Mouse (Mus musculus): ENCODE measurements around the gene Tpm3. TPM values are rescaled to one million over a fixed set of nuclear protein-coding genes. Genes with fewer than 3 reads are reported as not detected.

Gene Tpm3
- total and polyA plus RNA-seq, 3 experiments = 205 to 274 (median 273) TPM

DNA sequence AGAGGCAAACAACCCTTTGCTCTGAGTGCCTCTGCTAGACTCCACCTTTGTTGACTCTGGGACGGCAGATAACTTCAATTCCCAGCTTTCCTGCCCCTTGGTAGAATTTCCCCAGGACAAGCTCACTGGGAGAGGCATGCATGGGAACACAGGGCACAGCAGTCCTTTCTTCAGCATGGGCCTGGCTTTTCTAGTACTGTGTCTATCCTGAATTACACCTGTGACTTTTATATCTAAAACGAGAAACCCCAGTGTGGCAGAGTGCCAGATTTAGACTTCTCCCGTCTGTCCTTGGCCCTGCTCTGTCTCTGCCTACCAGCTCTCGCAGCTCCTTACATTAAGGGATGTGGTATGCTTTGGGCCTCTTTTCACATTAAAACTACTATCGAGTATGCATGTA, 10.6 kb downstream of the Tpm3 start (continued):
- TF ChIP-seq MYC (IDR thresholded peaks at IDR 0.05; ENCODE audit: low read depth, low read length) (0 out of 2 replicates have a peak, but pooled peaks have one; percentile 16), ZC3H11A (IDR thresholded peaks at IDR 0.05; ENCODE audit: low read depth, low read length) (no peak), GATA1 (IDR thresholded peaks at IDR 0.05; ENCODE audit: low read depth, low read length) (peak; percentile 38; the same call in 1 of the 2 replicates), CHD1 (IDR thresholded peaks at IDR 0.05; ENCODE audit: low read depth, low read length) (0 out of 2 replicates have a peak, but pooled peaks have one; percentile 43), TAL1 (IDR thresholded peaks at IDR 0.05; ENCODE audit: low read length) (peak; percentile 41)

GRCm38 (mm10) chr3:90083698-90084324, 11.4 kb downstream of the Tpm3 start:
- Histone ChIP-seq H3K4me1 (ENCODE audit: control insufficient read depth in 1 of 2, insufficient read depth in 2 of 2, low read length in 2 of 2) (peaks cover 22 to 47% of the 10 kb centered on the region in 2 experiments), H3K27me3 (ENCODE audit: control insufficient read depth in 1 of 2, insufficient read depth in 2 of 2, low read length in 2 of 2) (no peaks in the 10 kb centered on the region), H3K9ac (ENCODE audit: control insufficient read depth, low read depth, low read length, poor library complexity, severe bottlenecking) (peak overlapping the region; percentile 59), H3K36me3 (ENCODE audit: control insufficient read depth in 1 of 2, insufficient read depth in 2 of 2, low read length in 2 of 2) (peaks cover 7 to 51% of the 10 kb centered on the region in 2 experiments), H3K27ac (ENCODE audit: control insufficient read depth, low read depth, low read length) (peak overlapping the region; percentile 83), H3K4me3 (ENCODE audit: control insufficient read depth in 1 of 2, insufficient read depth in 1 of 2, low read depth in 2 of 2, low read length in 2 of 2) (peak overlapping the region; percentile 3 to 23; a peak in 3 of 4 replicates), H3K9me3 (replicated peaks; ENCODE audit: insufficient read depth, low read length) (no peaks in the 10 kb centered on the region), H3K79me2 (ENCODE audit: control insufficient read depth, insufficient read depth, low read length, poor library complexity) (peaks cover 67% of the 10 kb centered on the region)
- peak; percentile 94 for DNase-seq (ENCODE audit: low read depth, low spot score)
- no peak for TF ChIP-seq UBTF (IDR thresholded peaks at IDR 0.05; ENCODE audit: borderline replicate concordance, insufficient read depth, low read depth, low read length)
- no peak for TF ChIP-seq ZC3H11A (IDR thresholded peaks at IDR 0.05; ENCODE audit: low read depth, low read length)
- no peak for TF ChIP-seq POLR2AphosphoS5 (IDR thresholded peaks at IDR 0.05; ENCODE audit: borderline replicate concordance, low read depth, low read length)
- no peak for TF ChIP-seq USF2 (IDR thresholded peaks at IDR 0.05; ENCODE audit: borderline replicate concordance in 1 of 2, insufficient read depth in 1 of 2, low read depth in 1 of 2, low read length in 2 of 2)
- TF ChIP-seq MEF2A (IDR thresholded peaks at IDR 0.05; ENCODE audit: extremely low read depth, insufficient replicate concordance, low read depth, low read length, poor library complexity, severe bottlenecking) = no peak
- TF ChIP-seq CTCF (IDR thresholded peaks at IDR 0.05 in 2 of 3, conservative IDR thresholded peaks at IDR 0.05 in 1 of 3; ENCODE audit: control insufficient read depth in 1 of 3, insufficient read depth in 1 of 3, low read depth in 2 of 3, low read length in 3 of 3, poor library complexity in 1 of 3, severe bottlenecking in 1 of 3) = no peak
- peak; percentile 70 to 80 for TF ChIP-seq EP300 (IDR thresholded peaks at IDR 0.05; ENCODE audit: low read depth in 1 of 2, low read length in 2 of 2)
- peak; percentile 77 for TF ChIP-seq GATA1 (IDR thresholded peaks at IDR 0.05; ENCODE audit: low read depth, low read length)
- TF ChIP-seq TBP (IDR thresholded peaks at IDR 0.05; ENCODE audit: low read depth, low read length) = peak; percentile 84
- no peak for TF ChIP-seq TCF12 (IDR thresholded peaks at IDR 0.05; ENCODE audit: low read depth, low read length)
- TF ChIP-seq MAZ (IDR thresholded peaks at IDR 0.05; ENCODE audit: low read depth, low read length) = no peak
- no peak; the same call in 1 of the 2 replicates for TF ChIP-seq RCOR1 (IDR thresholded peaks at IDR 0.05; ENCODE audit: low read depth, low read length)
- no peak for TF ChIP-seq BHLHE40 (IDR thresholded peaks at IDR 0.05; ENCODE audit: borderline replicate concordance, low read depth, low read length)
- TF ChIP-seq MAFK (IDR thresholded peaks at IDR 0.05; ENCODE audit: borderline replicate concordance, low read depth, low read length) = no peak
- TF ChIP-seq MAX (IDR thresholded peaks at IDR 0.05; ENCODE audit: low read length) = no peak
- TF ChIP-seq GABPA (IDR thresholded peaks at IDR 0.05; ENCODE audit: low read depth, low read length) = no peak
- no peak for TF ChIP-seq RAD21 (IDR thresholded peaks at IDR 0.05; ENCODE audit: low read depth, low read length)
- peak; percentile 94 for TF ChIP-seq SIN3A (IDR thresholded peaks at IDR 0.05; ENCODE audit: low read length)
- no peak for TF ChIP-seq SMC3 (IDR thresholded peaks at IDR 0.05; ENCODE audit: low read depth, low read length)
- peak; percentile 73; the same call in 1 of the 2 replicates for TF ChIP-seq MYC (IDR thresholded peaks at IDR 0.05; ENCODE audit: low read depth, low read length)
- TF ChIP-seq E2F4 (IDR thresholded peaks at IDR 0.05; ENCODE audit: borderline replicate concordance, low read depth, low read length) = no peak
- no peak for TF ChIP-seq CHD1 (IDR thresholded peaks at IDR 0.05; ENCODE audit: low read depth, low read length)
- no peak for TF ChIP-seq ZNF384 (IDR thresholded peaks at IDR 0.05; ENCODE audit: low read depth, low read length)
- no peak for TF ChIP-seq KAT2A (conservative IDR thresholded peaks at IDR 0.05; ENCODE audit: low read depth, low read length)
- TF ChIP-seq ZKSCAN1 (IDR thresholded peaks at IDR 0.05; ENCODE audit: low read depth, low read length) = no peak
- TF ChIP-seq ELF1 (IDR thresholded peaks at IDR 0.05; ENCODE audit: low read depth, low read length) = peak; percentile 63; the same call in 1 of the 2 replicates
- TF ChIP-seq POLR2AphosphoS2 (IDR thresholded peaks at IDR 0.05; ENCODE audit: low read length) = no peak
- TF ChIP-seq MXI1 (IDR thresholded peaks at IDR 0.05; ENCODE audit: low read depth, low read length) = peak; percentile 77
- no peak for TF ChIP-seq USF1 (IDR thresholded peaks at IDR 0.05; ENCODE audit: low read depth, low read length)
- TF ChIP-seq TAL1 (IDR thresholded peaks at IDR 0.05; ENCODE audit: low read length) = peak; percentile 30; the same call in 1 of the 2 replicates
- no peak for TF ChIP-seq HCFC1 (IDR thresholded peaks at IDR 0.05; ENCODE audit: low read depth, low read length)
- no peak for TF ChIP-seq NRF1 (IDR thresholded peaks at IDR 0.05; ENCODE audit: insufficient read depth, low read depth, low read length, poor library complexity, severe bottlenecking)
